Mouse (Mus musculus) myocyte (in vitro differentiated cells): ENCODE results near the gene Myh14.

Experiments
- E2F4 ChIP-seq: IDR thresholded peaks from one replicate; pipeline ENCODE4 v1.6.1; 2011; ENCODE audit warnings: mild to moderate bottlenecking, control low read depth, moderate library complexity; ENCODE audit not compliant: insufficient read depth
- MAX ChIP-seq: IDR thresholded peaks from one replicate; pipeline ENCODE4 v1.6.1; 2011; ENCODE audit warnings: low read depth, mild to moderate bottlenecking, control low read depth
- MYOD1 ChIP-seq, 3 experiments: IDR thresholded peaks; one replicate each; pipeline ENCODE4 v1.6.1; 2011; ENCODE audit warnings: control low read depth in 2 of 3, low read depth in 2 of 3, mild to moderate bottlenecking in 2 of 3, moderate library complexity in 1 of 3; ENCODE audit not compliant: insufficient read length in 2 of 3, control insufficient read depth in 1 of 3
- POLR2A ChIP-seq: IDR thresholded peaks from one replicate; pipeline ENCODE4 v1.6.1; 2011; ENCODE audit warnings: low read depth, mild to moderate bottlenecking, control low read depth, moderate library complexity; ENCODE audit not compliant: insufficient read length
- TCF12 ChIP-seq: IDR thresholded peaks from one replicate; pipeline ENCODE4 v1.6.1; 2011; ENCODE audit warnings: mild to moderate bottlenecking, control low read depth; ENCODE audit not compliant: poor library complexity, insufficient read depth, severe bottlenecking

- TF ChIP-seq POLR2A, result no peak
- no peak for TF ChIP-seq MAX
- no peak for TF ChIP-seq MYOD1 (IDR thresholded peaks at IDR 0.05; ENCODE audit: control insufficient read depth in 1 of 3, insufficient read length in 2 of 3, low read depth in 2 of 3)
- no peak for TF ChIP-seq E2F4
- no peak for TF ChIP-seq TCF12
These were observed 56.5 kb downstream of the Myh14 start for GRCm38 (mm10) chr7:44614041-44614688.
